Comparison of ENCODE assay signal across 29 mouse cellular contexts in genomic region chr5:95937129-95937528, GRCm38 (mm10). TPM values are rescaled to one million over a fixed set of nuclear protein-coding genes. Genes with fewer than 3 reads are reported as not detected.
"Had no signal": no experiment of that assay in that cellular context is flagged by ENCODE, and none has a peak within 500 bp of the region (broad histone marks: within the 10 kb centered on the region; RNA-seq: fewer than 3 reads in every experiment).

No protein-coding gene starts in this region.

- ATAC-seq: intestine, embryonic 16.5 days; liver, embryonic 12.5 days; midbrain, embryonic 13.5 days; midbrain, embryonic 16.5 days had no signal

- H3K4me3 ChIP-seq: limb, embryonic 10.5 days; limb, embryonic 13.5 days; liver, embryonic 12.5 days; liver, embryonic 15.5 days; lung, embryonic 15.5 days; megakaryocyte, embryonic 14.5 days; midbrain, embryonic 10.5 days; midbrain, embryonic 13.5 days; myocyte; neural tube, embryonic 13.5 days had no signal

- H3K27ac ChIP-seq: limb, embryonic 10.5 days; limb, embryonic 13.5 days; liver, embryonic 12.5 days; liver, embryonic 15.5 days; lung, embryonic 15.5 days; midbrain, embryonic 10.5 days; midbrain, embryonic 13.5 days; neural tube, embryonic 13.5 days had no signal

- DNase-seq: kidney, adult 18-20 months; kidney, adult 9 months; kidney, postnatal 14 days; kidney, postnatal 4 days; liver; lung, adult 18-20 months; lung, postnatal 10 days; lung, postnatal 36 days; retina, postnatal 1 day; right cerebral cortex, postnatal 25 days; thymus, adult 2 months; thymus, postnatal 25 days had no signal

RNA-seq across cellular contexts. Expression of gene Cxcl13, which starts 19.6 kb away (rescaled TPM):
- total RNA-seq: layer of hippocampus, adult 18-20 months; layer of hippocampus, postnatal 14 days; left cerebral cortex, postnatal 10 days; monocyte, adult 5-6 weeks; neutrophil, adult 5-6 weeks had no signal
